Mouse (Mus musculus) heart, adult 2 months (tissue): Measurements from ENCODE around the gene Ptger4. TPM values are rescaled to one million over a fixed set of nuclear protein-coding genes. Genes with fewer than 3 reads are reported as not detected.
A peak's percentile ranks its signal among the peaks of the same experiment; 100 is the strongest.

Experiments
- DNase-seq, 2 experiments: peaks; one replicate each; pipeline ENCODE4 v3.0.0; 2021
- H3K27ac ChIP-seq: fragments of 200-600 bp; 2 replicates; pipeline ENCODE4 v1.8.1; 2022
- H3K27me3 ChIP-seq: fragments of 200-500 bp; 2 replicates; pipeline ENCODE4 v1.6.1; 2012; ENCODE audit warnings: mild to moderate bottlenecking, low read length, inconsistent platforms, mixed read lengths; ENCODE audit not compliant: control insufficient read depth, insufficient read depth
- H3K36me3 ChIP-seq: fragments of 200-500 bp; 2 replicates; pipeline ENCODE4 v1.6.1; 2012; ENCODE audit warnings: low read length, inconsistent platforms; ENCODE audit not compliant: control insufficient read depth, insufficient read depth
- H3K4me1 ChIP-seq: fragments of 200-500 bp; 2 replicates; pipeline ENCODE4 v1.6.1; 2011; ENCODE audit warnings: low read length; ENCODE audit not compliant: control insufficient read depth, insufficient read depth
- H3K4me3 ChIP-seq: fragments of 200-600 bp; 2 replicates; pipeline ENCODE4 v1.8.1; 2022
- H3K79me2 ChIP-seq: fragments of 200-500 bp; replicated peaks from 2 replicates; pipeline ENCODE4 v1.6.1; 2012; ENCODE audit warnings: mild to moderate bottlenecking, inconsistent platforms, low read length, moderate library complexity, mixed read lengths; ENCODE audit not compliant: control insufficient read depth, insufficient read depth
- H3K9ac ChIP-seq: fragments of 200-500 bp; 2 replicates; pipeline ENCODE4 v1.6.1; 2012; ENCODE audit warnings: low read depth, mild to moderate bottlenecking, control low read depth, inconsistent platforms, low read length, mixed read lengths
- CTCF ChIP-seq: fragments of 200-600 bp; IDR thresholded peaks from 2 replicates; pipeline ENCODE4 v1.8.1; 2022; ENCODE audit warnings: antibody characterized with exemption, mild to moderate bottlenecking, moderate library complexity
- EP300 ChIP-seq: fragments of 200-500 bp; IDR thresholded peaks from 2 replicates; pipeline ENCODE4 v1.6.1; 2011; ENCODE audit warnings: low read depth, low read length, control low read depth; ENCODE audit not compliant: insufficient read depth
- POLR2A ChIP-seq: fragments of 200-500 bp; IDR thresholded peaks from 2 replicates; pipeline ENCODE4 v1.6.1; 2011; ENCODE audit warnings: mild to moderate bottlenecking, low read depth, low read length, control low read depth; ENCODE audit not compliant: insufficient read depth
- WGBS: fragments of 180-500 bp; shearing (Covaris S2); methylation state at CpG from one replicate; pipeline ENCODE4 v1.1.7; 2018; 5-methylcytosine and 5-hydroxymethylcytosine counted together
- intact Hi-C: fragments of 180-260 bp; cut with DNase I; formaldehyde crosslinking; loops from one replicate; pipeline ENCODE4 v1.15.1; 2025
- polyA plus RNA-seq: library from polyadenylated mRNA; depleted of rRNA; stranded (reverse); fragments of >200 nt; gene quantifications from 2 replicates; pipeline ENCODE4 v1.2.3, GENCODE M21; 2012
- total RNA-seq, 2 experiments: library from RNA; stranded (reverse); gene quantifications; 2 replicates each; pipeline ENCODE4 v1.2.3; 2021

The Ptger4 gene
- total and polyA plus RNA-seq, 3 experiments = 1.8 to 2.9 (median 2.8) TPM

DNA sequence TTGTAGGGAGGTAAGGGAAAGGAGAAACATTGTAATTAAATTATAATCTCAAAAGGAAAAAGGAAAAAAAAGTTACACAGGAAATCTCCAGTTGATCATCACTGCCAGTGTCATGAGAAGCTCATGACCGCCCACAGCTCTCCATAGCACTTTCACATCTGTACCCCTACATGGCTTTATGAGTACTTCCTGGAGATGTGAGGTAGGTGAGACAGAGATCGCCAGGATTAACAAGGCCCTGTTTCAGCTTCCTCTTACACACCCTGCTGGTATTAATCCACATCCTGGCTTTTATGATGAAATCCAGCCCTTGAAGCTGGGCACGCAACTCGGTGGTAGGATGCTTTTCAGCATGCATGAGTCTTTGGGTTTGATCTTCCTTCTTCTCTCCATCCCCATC lies 6.2 kb upstream of the Ptger4 start:
- WGBS = 66% methylated on average over 4 of the region's 4 CpGs
- Histone ChIP-seq H3K4me1 (no peaks in the 10 kb centered on the region), H3K79me2 (no peaks in the 10 kb centered on the region), H3K27me3 (0 out of 2 replicates have a peak, but pooled peaks cover 1% of the 10 kb centered on the region), H3K4me3 (no peak overlapping the region), H3K36me3 (no peaks in the 10 kb centered on the region), H3K27ac (no peak overlapping the region), H3K9ac (no peak overlapping the region)
- intact Hi-C loops = no loop called here
- TF ChIP-seq EP300 (no peak), POLR2A (no peak), CTCF (no peak)
- DNase-seq = no peak

DNA sequence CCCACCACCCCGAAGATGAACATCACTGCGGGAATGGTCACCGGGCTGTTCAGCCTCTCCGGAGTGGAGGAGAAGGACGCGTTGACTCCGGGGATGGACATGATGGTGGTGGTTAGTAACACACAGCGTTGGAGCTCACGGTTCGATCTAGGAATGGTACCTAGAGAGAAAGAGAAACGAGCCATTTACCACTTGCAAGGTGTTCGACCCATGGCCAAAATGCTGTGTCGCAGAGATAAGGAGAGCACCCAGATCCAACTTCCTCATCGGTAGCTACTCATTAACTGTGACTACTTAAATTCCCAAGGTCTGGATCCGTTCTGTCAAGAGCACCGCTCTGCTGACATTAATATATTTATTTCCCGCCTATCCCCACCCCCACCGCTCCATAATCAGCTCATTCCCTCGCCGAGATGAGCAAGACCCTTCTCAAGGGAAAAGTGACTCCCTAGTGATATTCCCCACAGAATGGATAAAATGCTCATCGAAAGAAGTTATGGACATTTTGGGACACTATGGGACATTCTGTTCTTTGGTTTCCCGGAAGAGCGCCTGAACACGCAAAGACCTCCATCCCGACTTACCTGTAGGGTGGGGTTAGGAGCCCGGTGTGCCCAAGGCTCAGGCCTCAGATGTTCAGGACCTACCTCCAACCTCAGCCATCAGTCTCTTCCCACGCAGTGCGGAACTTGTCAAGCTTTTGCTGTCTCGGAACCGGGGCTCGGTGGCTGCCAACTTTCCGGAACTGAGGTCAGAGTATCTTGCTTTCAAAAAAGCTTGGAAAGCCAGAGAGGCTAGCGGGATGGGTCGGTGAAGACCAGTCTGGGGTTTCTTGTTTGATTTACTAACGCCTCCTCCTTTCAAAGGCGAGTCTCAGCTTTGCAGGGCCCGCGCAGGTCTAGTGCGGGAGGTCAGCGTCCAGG lies 690 bp downstream of the Ptger4 start:
- peak overlapping the region; percentile 64 for H3K4me3 ChIP-seq
- peaks cover 3% of the 10 kb centered on the region; the same call in 1 of the 2 replicates for H3K4me1 ChIP-seq
- peaks cover 2% of the 10 kb centered on the region; the same call in 1 of the 2 replicates for H3K27me3 ChIP-seq
- peak overlapping the region; percentile 87 for H3K9ac ChIP-seq
- no peaks in the 10 kb centered on the region; the same call in 1 of the 2 replicates for H3K79me2 ChIP-seq
- H3K27ac ChIP-seq = peak overlapping the region; percentile 73
- DNase-seq = no peak
- intact Hi-C loops = loop anchor here (5.0 to 10.0 kb wide), 3 partner anchors 64 to 432 kb away; no protein-coding TSS in a partner anchor
- no peaks in the 10 kb centered on the region; the same call in 1 of the 2 replicates for H3K36me3 ChIP-seq
- TF ChIP-seq POLR2A = no peak
- no peak for TF ChIP-seq CTCF
- no peak for TF ChIP-seq EP300
- 5% methylated on average over 40 of the region's 40 CpGs for WGBS

DNA sequence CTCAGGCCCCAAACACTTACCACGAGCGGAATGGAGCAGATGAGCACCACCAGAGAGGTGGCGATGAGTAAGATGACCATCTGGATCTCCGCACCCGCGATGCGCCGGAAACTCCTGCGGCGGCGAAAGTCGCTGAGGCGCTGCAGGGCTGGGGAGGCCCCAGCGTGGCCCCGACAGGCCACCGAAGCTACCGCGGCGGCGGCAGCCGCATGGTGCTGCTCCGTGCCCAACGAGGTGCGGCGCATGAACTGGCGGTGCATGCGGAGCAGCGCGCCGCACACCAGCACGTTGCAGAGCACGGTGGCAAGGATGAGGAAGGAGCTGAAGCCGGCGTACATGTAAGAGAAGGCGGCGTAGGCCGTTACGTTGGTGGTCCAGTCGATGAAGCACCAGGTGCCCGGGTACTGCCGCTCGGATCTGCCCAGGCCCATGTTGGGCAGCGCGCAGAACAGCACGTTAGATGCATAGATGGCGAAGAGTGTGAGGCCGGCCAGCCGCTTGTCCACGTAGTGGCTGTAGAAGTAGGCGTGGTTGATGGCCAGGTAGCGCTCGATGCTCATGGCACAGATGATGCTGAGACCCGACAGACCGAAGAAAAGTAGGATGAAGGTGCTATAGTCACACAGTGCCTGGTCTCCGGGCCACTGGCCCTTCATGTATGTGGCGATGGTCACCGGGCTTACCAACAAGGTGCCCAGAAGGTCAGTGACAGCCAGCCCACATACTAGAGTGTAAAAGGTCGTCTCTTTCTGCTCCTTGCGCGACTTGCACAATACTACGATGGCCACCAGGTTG lies 1.5 kb downstream of the Ptger4 start:
- H3K27me3 ChIP-seq = peaks cover 2% of the 10 kb centered on the region; the same call in 1 of the 2 replicates
- H3K9ac ChIP-seq = peak overlapping the region; percentile 80
- TF ChIP-seq CTCF (no peak), EP300 (no peak), POLR2A (no peak)
- H3K4me1 ChIP-seq = peaks cover 3% of the 10 kb centered on the region; the same call in 1 of the 2 replicates
- DNase-seq = peak; percentile 53 to 62
- H3K4me3 ChIP-seq = peak overlapping the region; percentile 64
- peaks cover 5% of the 10 kb centered on the region for H3K36me3 ChIP-seq
- 4% methylated on average over 61 of the region's 61 CpGs for WGBS
- peak overlapping the region; percentile 56 for H3K27ac ChIP-seq
- no peaks in the 10 kb centered on the region; the same call in 1 of the 2 replicates for H3K79me2 ChIP-seq
- intact Hi-C loops = loop anchor here (5.0 to 10.0 kb wide), 3 partner anchors 65 to 432 kb away; no protein-coding TSS in a partner anchor

DNA sequence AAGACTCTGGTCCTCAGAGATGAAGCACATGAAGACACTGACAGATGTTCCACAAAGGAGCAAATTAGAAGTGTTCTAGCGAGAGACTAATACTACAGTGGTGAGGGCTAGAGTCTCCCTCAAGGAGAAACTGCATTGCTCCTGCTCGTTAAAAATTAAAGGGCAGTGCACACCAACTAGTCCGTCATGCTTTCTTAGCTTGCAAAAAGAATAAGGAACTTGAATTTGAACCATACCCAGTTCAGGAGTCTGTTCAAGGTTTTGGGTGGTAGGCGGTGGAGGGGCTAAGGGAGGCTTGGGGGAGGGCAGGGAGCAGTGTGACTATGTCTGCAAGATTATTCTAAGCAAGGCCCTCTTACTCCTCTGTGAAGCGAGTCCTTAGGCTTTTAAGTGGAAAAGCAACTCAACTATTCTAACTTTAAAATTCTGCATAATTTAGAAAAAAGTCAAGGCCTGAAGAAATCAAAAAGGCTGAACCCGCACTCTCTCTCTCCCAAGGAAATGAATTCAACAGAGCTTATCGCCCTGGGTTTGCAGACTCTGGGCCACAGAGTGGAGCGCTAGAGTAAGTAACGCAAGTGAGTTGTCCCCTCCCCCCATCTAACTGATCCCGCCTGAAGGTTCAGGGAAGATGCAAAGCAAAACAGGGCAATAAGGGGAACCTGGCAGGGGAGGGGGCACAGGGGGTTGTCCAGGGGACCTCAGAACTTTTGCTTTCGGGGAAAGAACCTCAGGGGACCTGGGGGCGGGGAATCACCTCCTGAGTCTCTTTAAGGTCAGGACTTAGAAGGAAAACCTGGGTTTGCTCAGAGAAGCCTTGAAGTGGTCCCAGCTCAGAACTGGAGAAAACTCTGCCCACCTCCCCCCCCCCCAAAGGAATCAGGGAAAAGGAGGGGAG lies 2.4 kb downstream of the Ptger4 start:
- H3K27me3 ChIP-seq = peaks cover 2% of the 10 kb centered on the region; the same call in 1 of the 2 replicates
- peak overlapping the region; percentile 80 for H3K9ac ChIP-seq
- intact Hi-C loops = loop anchor here (5.0 to 10.0 kb wide), 3 partner anchors 66 to 433 kb away; no protein-coding TSS in a partner anchor
- TF ChIP-seq EP300 (peak; percentile 58; the same call in 1 of the 2 replicates), POLR2A (no peak), CTCF (peak; percentile 58)
- H3K4me3 ChIP-seq = peak overlapping the region; percentile 64
- H3K4me1 ChIP-seq = peaks cover 4% of the 10 kb centered on the region; the same call in 1 of the 2 replicates
- peak; percentile 53 to 66 for DNase-seq
- peak overlapping the region; percentile 56 for H3K27ac ChIP-seq
- no peaks in the 10 kb centered on the region; the same call in 1 of the 2 replicates for H3K79me2 ChIP-seq
- 41% methylated on average over 12 of the region's 12 CpGs for WGBS
- H3K36me3 ChIP-seq = peaks cover 8% of the 10 kb centered on the region
